Mouse (Mus musculus): ENCODE results near the gene Nanog.

- no peak for TF ChIP-seq POLR2A (IDR thresholded peaks at IDR 0.05; ENCODE audit: borderline replicate concordance, extremely low read depth, low read depth, low read length)
- TF ChIP-seq CTCF (IDR thresholded peaks at IDR 0.05; ENCODE audit: insufficient read depth, low read length), result no peak
These were observed 49.7 kb upstream of the Nanog start for GRCm38 (mm10) chr6:122657630-122658029.

Data from lung, adult 2 months (tissue).